Mouse (Mus musculus): Measurements from ENCODE around the gene Zfp113.

DNA sequence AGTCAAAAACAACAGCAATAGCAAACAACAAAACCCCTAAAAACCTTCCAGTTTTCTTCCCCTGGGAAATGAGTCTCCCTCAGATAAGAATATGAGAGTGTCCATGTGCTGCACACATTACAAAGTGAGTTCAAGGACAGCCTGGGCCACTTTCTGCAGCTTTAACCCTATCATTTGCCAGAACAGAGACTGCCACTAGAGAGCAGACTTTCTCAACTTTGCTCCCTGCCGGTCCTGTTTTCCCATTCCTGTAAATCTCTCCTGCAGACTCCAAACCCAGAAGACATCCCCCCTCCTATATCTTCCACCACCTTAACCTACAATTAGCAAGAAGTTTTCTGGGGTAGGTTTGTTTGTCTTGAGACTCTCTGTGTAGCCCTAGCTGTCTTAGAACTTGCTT is 44.0 kb upstream of the Zfp113 start:
- TF ChIP-seq CTCF (IDR thresholded peaks at IDR 0.05; ENCODE audit: low read depth, low read length) (no peak), GATA1 (IDR thresholded peaks at IDR 0.05; ENCODE audit: borderline replicate concordance, low read length) (no peak), GATA2 (IDR thresholded peaks at IDR 0.05; ENCODE audit: borderline replicate concordance, low read depth, low read length) (no peak), POLR2AphosphoS5 (IDR thresholded peaks at IDR 0.05; ENCODE audit: insufficient replicate concordance, low read depth, low read length) (no peak), TAL1 (conservative IDR thresholded peaks at IDR 0.05; ENCODE audit: low read depth, low read length) (no peak)

All from G1E (cell line).